Mouse (Mus musculus) left cerebral cortex, postnatal 10 days (tissue): ENCODE measurements around the gene Gm21836. TPM values are rescaled to one million over a fixed set of nuclear protein-coding genes. Genes with fewer than 3 reads are reported as not detected.
A peak's percentile ranks its signal among the peaks of the same experiment; 100 is the strongest.
"Not testable (repeated sequence)": the region's sequence is repeated elsewhere in the genome, so short reads cannot be mapped to it uniquely, and the experiment has no call there.

Experiments
- DNase-seq, 2 experiments: peaks; one replicate each; pipeline ENCODE4 v3.0.0; 2021 to 2022; ENCODE audit warnings: low spot score in 2 of 2, mixed read lengths in 1 of 2; ENCODE audit errors: extremely low spot score in 1 of 2
- intact Hi-C: fragments of 180-260 bp; cut with DNase I; formaldehyde crosslinking; loops from one replicate; pipeline ENCODE4 v1.15.1; 2025
- total RNA-seq, 2 experiments: library from RNA; stranded (reverse); gene quantifications; 2 replicates each; pipeline ENCODE4 v1.2.3; 2021

Gene Gm21836
- not detected for total RNA-seq

DNA sequence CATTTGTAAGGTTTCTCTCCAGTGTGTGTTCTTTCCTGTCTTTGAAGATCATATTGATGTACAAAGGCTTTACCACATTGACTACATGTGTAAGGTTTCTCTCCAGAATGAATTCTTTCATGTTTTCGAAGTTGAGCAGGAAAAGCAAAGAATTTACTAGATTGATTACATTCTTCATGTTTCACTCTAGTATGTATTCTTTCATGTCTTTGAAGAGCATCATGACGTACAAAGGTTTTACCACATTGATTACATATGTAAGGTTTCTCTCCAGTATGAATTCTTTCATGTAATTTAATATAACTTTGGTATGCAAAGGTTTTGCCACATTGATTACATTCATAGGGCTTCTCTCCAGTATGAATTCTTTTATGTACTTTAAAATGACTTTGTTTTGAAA is at the start of gene Gm21836:
Gene Gm21836, minus strand, starts transcription at position 101 of the 400 bp plus-strand sequence.
- intact Hi-C loops, DNase-seq: not testable (repeated sequence)

GRCm38 (mm10) chr9:124480361-124480980 is 13.1 kb downstream of the Gm21836 start:
- DNase-seq, intact Hi-C loops: not testable (repeated sequence)

DNA sequence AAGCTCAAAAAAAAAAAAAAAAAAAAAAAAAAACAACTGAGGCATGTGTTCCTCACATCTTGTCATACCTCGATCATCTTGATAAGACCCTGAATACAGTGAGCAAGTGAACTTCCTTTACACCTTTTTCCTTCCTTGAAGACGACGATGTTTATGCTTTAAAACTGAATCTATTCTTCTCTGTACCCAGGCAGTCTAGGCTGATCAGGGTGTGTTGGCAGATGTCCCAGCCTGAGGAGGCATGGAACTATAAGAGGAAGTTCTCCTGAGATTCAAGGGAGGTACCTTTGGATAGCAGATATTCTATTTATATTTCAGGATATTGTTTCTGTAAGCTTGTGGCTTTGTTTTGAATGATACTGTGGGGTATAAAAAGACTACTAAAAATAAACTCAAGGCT is 15.5 kb downstream of the Gm21836 start:
- DNase-seq, result peak in 1 of 2 experiments; percentile 65
- intact Hi-C loops, result no loop called here

DNA sequence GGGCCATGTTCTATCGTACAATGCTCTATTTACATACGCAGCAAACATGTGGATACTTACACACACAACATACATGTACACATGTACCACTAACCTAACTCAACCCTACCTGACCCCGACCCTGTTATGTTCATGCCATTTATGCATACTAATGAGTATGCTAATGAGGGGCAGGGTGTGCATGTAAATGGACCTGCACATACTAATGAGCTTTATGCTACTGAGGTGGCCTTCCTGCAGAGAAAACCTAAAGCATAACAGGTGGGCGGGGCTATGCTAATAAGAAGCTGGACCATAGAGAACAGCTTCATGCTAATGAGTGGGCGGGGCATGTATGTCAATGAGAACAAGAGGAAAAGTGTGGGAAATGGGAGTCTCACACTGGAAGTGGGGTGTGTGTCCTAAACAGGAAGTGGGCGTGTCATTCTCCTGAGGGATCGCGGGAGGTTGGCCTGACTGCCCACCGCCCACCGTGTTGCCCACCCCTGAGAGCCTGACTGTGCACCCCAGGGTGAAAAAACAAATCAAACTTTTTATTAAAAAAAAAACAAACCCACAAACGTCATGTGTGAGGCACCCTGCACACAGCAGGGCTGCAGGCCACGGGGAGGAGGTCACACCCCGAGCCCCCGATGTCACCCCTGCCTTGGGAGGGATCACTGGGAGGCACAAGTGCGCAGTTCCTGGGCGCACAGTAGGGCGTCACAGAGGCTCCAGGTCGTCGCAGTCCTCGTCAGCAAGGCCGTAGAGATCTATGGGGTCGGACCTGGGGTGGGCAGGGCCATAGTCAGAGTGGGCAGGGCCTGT is 17.3 kb downstream of the Gm21836 start, which contains the start of gene Ppp2r3d:
Gene Ppp2r3d, minus strand, starts transcription at position 803 of the 807 bp plus-strand sequence.
- intact Hi-C loops, result loop anchor here (1.0 kb wide), 1 partner anchor 34 kb away; no protein-coding TSS in a partner anchor
- peak in 1 of 2 experiments; percentile 51 for DNase-seq

- DNase-seq, result no peak
- intact Hi-C loops, result loop anchor here (1.0 kb wide), 1 partner anchor 33 kb away; no protein-coding TSS in a partner anchor
Measured at GRCm38 (mm10) chr9:124475689-124476088, 17.9 kb downstream of the Gm21836 start.

GRCm38 (mm10) chr9:124456572-124456971 is 37.0 kb downstream of the Gm21836 start:
- no peak for DNase-seq
- intact Hi-C loops, result no loop called here

Other genes with a start within 250 kb of the Gm21836 start
- gene 2010315B03Rik, start 181.1 kb downstream of the Gm21836 start, total RNA-seq, result 10 to 100 TPM; 15.6 to 18.2 TPM
- 100 to 1,000 TPM; 106 to 120 TPM for gene Ppp2r3d, start 16.9 kb downstream of the Gm21836 start, total RNA-seq